Mouse (Mus musculus) E14TG2a.4 (cell line): ENCODE measurements around the gene Rnf138rt1.

Source experiments
- H3K27me3 ChIP-seq: 2 replicates; pipeline ENCODE4 v1.6.1; 2014; ENCODE audit warnings: low read length, control low read depth; ENCODE audit not compliant: insufficient read depth
- H3K36me3 ChIP-seq: 2 replicates; pipeline ENCODE4 v1.6.1; 2014; ENCODE audit warnings: low read length, control low read depth; ENCODE audit not compliant: insufficient read depth
- H3K4me1 ChIP-seq: replicated peaks from 2 replicates; pipeline ENCODE4 v1.6.1; 2014; ENCODE audit warnings: low read depth, low read length, control low read depth
- H3K4me3 ChIP-seq: replicated peaks from 2 replicates; pipeline ENCODE4 v1.5.1; 2014; ENCODE audit warnings: mild to moderate bottlenecking, low read length
- H3K9me3 ChIP-seq: 2 replicates; pipeline ENCODE4 v1.6.1; 2014; ENCODE audit warnings: low read length, control low read depth
- CTCF ChIP-seq: conservative IDR thresholded peaks from 2 replicates; pipeline ENCODE4 v1.5.1; 2014; ENCODE audit warnings: low read length
- NANOG ChIP-seq: IDR thresholded peaks from 2 replicates; pipeline ENCODE4 v1.6.1; 2014; ENCODE audit warnings: borderline replicate concordance, low read length, mixed read lengths
- POU5F1 ChIP-seq: IDR thresholded peaks from 2 replicates; pipeline ENCODE4 v1.6.1; 2014; ENCODE audit warnings: low read length, borderline replicate concordance

Rnf138rt1 gene

GRCm38 (mm10) chrX:163760617-163761434, at the start of gene Rnf138rt1:
Gene Rnf138rt1, minus strand, starts transcription at chrX:163761329.
- Histone ChIP-seq H3K4me1 (no peaks in the 10 kb centered on the region), H3K4me3 (peak within 1 kb of the TSS; percentile 51), H3K36me3 (no peaks in the 10 kb centered on the region), H3K27me3 (peaks cover 11% of the 10 kb centered on the region), H3K9me3 (no peaks in the 10 kb centered on the region)
- TF ChIP-seq CTCF = no peak

- Histone ChIP-seq H3K4me3 (no peak overlapping the region), H3K4me1 (peaks cover 2% of the 10 kb centered on the region; the same call in 1 of the 2 replicates)
- TF ChIP-seq NANOG = no peak
- no peak for TF ChIP-seq CTCF
- TF ChIP-seq POU5F1 = no peak
These were observed 46.1 kb upstream of the Rnf138rt1 start for GRCm38 (mm10) chrX:163807270-163807669.

DNA sequence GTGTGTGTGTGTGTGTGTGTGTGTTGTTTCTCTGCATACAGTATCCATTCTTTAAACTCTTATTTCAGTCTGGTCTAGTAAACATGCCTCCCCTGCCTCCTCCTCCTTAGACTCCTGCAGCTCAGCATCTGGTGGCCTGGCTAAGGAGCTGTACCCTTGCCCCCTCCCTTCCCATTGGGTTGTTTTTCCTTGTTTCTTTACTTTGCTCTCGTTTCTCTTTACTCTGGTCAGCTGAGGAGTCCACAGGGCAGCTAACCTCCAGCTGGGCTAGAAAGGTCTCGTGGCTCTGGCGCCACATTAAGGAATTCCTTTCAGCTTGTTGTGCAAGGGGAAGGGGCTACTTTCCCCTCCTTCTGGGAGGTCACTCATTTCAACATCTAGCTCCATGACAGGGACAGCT, 5.2 kb upstream of the Rnf138rt1 start:
- no peaks in the 10 kb centered on the region for H3K36me3 ChIP-seq
- no peaks in the 10 kb centered on the region for H3K9me3 ChIP-seq
- no peak overlapping the region for H3K4me3 ChIP-seq
- H3K27me3 ChIP-seq = no peaks in the 10 kb centered on the region; the same call in 1 of the 2 replicates
- H3K4me1 ChIP-seq = no peaks in the 10 kb centered on the region
- TF ChIP-seq POU5F1 (no peak), CTCF (no peak), NANOG (no peak)

More at GRCm38 (mm10) chrX:163807270-163807669, 46.1 kb upstream of the Rnf138rt1 start:
- Histone ChIP-seq H3K9me3 (no peaks in the 10 kb centered on the region), H3K36me3 (no peaks in the 10 kb centered on the region), H3K27me3 (no peaks in the 10 kb centered on the region)

DNA sequence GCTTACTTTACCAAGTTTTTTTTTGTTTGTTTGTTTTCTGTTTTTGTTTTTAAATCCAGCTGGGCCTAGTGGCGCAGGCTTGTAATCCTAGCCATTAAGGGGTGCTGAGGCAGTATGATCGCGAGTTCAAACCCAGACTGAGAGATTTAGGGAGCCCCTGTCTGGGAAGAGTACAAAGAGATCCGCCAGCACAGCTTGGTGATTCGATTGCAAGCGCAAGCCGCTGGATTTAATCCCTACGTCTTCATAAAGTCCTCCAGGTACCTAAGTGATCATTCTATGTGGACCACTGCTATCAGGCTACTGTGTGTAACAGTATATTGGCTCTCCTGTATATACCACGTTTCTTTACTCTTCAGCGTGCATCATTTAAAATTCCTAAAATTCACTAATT, 303 bp upstream of the Rnf138rt1 start:
- H3K4me1 ChIP-seq = no peaks in the 10 kb centered on the region
- no peak for TF ChIP-seq CTCF
- TF ChIP-seq NANOG = no peak
- TF ChIP-seq POU5F1 = no peak
- H3K9me3 ChIP-seq = no peaks in the 10 kb centered on the region
- H3K4me3 ChIP-seq = peak overlapping the region; percentile 51; the same call in 1 of the 2 replicates
- peaks cover 11% of the 10 kb centered on the region for H3K27me3 ChIP-seq
- H3K36me3 ChIP-seq = no peaks in the 10 kb centered on the region

DNA sequence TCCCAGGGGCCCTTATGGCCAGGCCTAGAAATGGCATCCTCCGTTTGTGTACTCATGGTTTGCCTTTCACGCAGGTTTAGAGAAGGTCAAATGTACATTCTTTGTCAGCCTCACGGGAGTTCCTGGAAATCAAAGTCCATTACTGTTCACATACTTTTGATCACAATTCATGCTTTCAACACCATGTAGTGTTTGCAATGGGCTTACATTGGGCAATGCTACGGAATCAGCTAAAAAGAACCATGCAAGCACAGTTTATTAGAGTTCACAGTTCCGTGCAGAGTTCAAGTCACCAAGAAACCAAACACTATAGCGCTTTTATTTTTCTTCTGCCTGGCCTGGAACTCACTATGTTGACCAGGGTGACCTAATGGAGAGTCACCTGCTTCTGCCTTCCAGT, 15.1 kb downstream of the Rnf138rt1 start:
- TF ChIP-seq NANOG (no peak), POU5F1 (no peak), CTCF (no peak)
- Histone ChIP-seq H3K27me3 (no peaks in the 10 kb centered on the region), H3K9me3 (no peaks in the 10 kb centered on the region), H3K4me1 (no peaks in the 10 kb centered on the region), H3K4me3 (no peak overlapping the region), H3K36me3 (no peaks in the 10 kb centered on the region)

GRCm38 (mm10) chrX:163743896-163744295, 17.2 kb downstream of the Rnf138rt1 start:
- Histone ChIP-seq H3K4me1 (no peaks in the 10 kb centered on the region), H3K27me3 (no peaks in the 10 kb centered on the region), H3K9me3 (no peaks in the 10 kb centered on the region), H3K4me3 (no peak overlapping the region), H3K36me3 (no peaks in the 10 kb centered on the region)
- no peak for TF ChIP-seq POU5F1
- TF ChIP-seq CTCF = no peak
- TF ChIP-seq NANOG = no peak

- TF ChIP-seq POU5F1 = no peak
- no peak for TF ChIP-seq NANOG
- TF ChIP-seq CTCF = no peak
- Histone ChIP-seq H3K4me3 (no peak overlapping the region), H3K36me3 (no peaks in the 10 kb centered on the region)
These were observed 22.2 kb downstream of the Rnf138rt1 start for GRCm38 (mm10) chrX:163738904-163739303.

GRCm38 (mm10) chrX:163734145-163734544, 27.0 kb downstream of the Rnf138rt1 start:
- Histone ChIP-seq H3K4me1 (no peaks in the 10 kb centered on the region), H3K36me3 (no peaks in the 10 kb centered on the region), H3K9me3 (no peaks in the 10 kb centered on the region), H3K27me3 (no peaks in the 10 kb centered on the region), H3K4me3 (no peak overlapping the region)
- TF ChIP-seq NANOG = no peak
- no peak for TF ChIP-seq CTCF
- TF ChIP-seq POU5F1 = no peak

More at GRCm38 (mm10) chrX:163738904-163739303, 22.2 kb downstream of the Rnf138rt1 start:
- no peaks in the 10 kb centered on the region for H3K27me3 ChIP-seq
- H3K4me1 ChIP-seq = no peaks in the 10 kb centered on the region
- H3K9me3 ChIP-seq = no peaks in the 10 kb centered on the region
